Mouse (Mus musculus): ENCODE measurements around the gene Fancd2.

DNA sequence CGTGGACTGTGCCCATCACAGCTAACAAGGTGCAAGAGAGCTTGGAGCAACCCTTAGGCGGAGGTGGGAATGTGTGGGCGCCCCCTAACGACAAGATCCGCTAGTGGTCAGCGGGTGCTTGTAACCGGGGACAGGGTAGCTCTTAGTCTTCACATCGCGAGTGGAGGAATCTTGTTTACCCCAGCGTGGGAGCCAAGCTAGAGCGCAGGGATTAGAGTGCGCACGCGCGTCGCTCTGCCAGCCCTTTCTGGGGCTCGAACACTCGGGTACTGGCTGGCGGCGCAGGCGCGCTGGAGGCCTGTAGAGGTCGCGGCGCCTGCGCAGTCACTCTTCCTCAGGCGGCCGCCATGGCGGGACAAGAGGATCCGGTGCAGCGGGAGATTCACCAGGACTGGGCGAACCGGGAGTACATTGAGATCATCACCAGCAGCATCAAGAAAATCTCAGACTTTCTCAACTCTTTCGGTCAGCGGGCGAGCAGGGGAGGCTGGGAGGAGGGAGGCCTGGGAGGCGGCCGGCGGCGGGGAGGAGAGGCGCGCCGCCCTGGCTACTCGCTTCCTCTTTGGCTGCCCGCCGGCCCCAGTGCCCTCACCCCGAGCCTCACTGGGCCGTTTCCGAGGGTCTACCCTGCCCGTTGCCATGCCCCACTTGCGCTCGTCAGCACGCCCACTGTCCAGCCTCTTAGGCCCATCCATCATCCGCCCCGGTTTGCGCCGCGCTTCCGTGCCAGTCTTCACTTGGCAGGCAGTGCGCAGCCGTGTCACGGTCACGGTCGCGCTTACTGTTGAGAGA, 73.1 kb downstream of the Fancd2 start, which contains the start of gene Brk1:
- TF ChIP-seq USF1 (IDR thresholded peaks at IDR 0.05; ENCODE audit: low read depth): no peak
- peak; percentile 28 for TF ChIP-seq CTCF (IDR thresholded peaks at IDR 0.05; ENCODE audit: control insufficient read depth, insufficient read depth, insufficient read length)
